Mouse (Mus musculus): ENCODE measurements around the gene Serpina10.

GRCm38 (mm10) chr12:103644601-103645000 is 13.4 kb upstream of the Serpina10 start:
- TF ChIP-seq BHLHE40 (IDR thresholded peaks at IDR 0.05; ENCODE audit: borderline replicate concordance, low read depth, low read length) = no peak
- TF ChIP-seq POLR2A (IDR thresholded peaks at IDR 0.05; ENCODE audit: control insufficient read depth in 1 of 2, insufficient read depth in 1 of 2, low read depth in 1 of 2, low read length in 2 of 2, poor library complexity in 1 of 2) = no peak
- TF ChIP-seq HCFC1 (IDR thresholded peaks at IDR 0.05; ENCODE audit: low read depth, low read length) = no peak
- no peak for TF ChIP-seq MAX (IDR thresholded peaks at IDR 0.05; ENCODE audit: low read length)
- no peak for TF ChIP-seq SIN3A (IDR thresholded peaks at IDR 0.05; ENCODE audit: low read length)
- TF ChIP-seq E2F4 (IDR thresholded peaks at IDR 0.05; ENCODE audit: borderline replicate concordance, low read depth, low read length) = no peak
- no peak for TF ChIP-seq USF2 (IDR thresholded peaks at IDR 0.05; ENCODE audit: borderline replicate concordance in 1 of 2, insufficient read depth in 1 of 2, low read depth in 1 of 2, low read length in 2 of 2)
- no peak for TF ChIP-seq CTCF (IDR thresholded peaks at IDR 0.05 in 2 of 3, conservative IDR thresholded peaks at IDR 0.05 in 1 of 3; ENCODE audit: control insufficient read depth in 1 of 3, insufficient read depth in 1 of 3, low read depth in 2 of 3, low read length in 3 of 3, poor library complexity in 1 of 3, severe bottlenecking in 1 of 3)
- no peak for TF ChIP-seq TBP (IDR thresholded peaks at IDR 0.05; ENCODE audit: low read depth, low read length)
- no peak for TF ChIP-seq POLR2AphosphoS5 (IDR thresholded peaks at IDR 0.05; ENCODE audit: borderline replicate concordance, low read depth, low read length)

Data from MEL (cell line).